Mouse (Mus musculus) 416B (cell line): Measurements from ENCODE around the gene Mmp2.

Source experiments
- DNase-seq: peaks from one replicate; pipeline ENCODE4 v3.0.0; 2011; ENCODE audit warnings: low read depth

Mmp2 gene

DNA sequence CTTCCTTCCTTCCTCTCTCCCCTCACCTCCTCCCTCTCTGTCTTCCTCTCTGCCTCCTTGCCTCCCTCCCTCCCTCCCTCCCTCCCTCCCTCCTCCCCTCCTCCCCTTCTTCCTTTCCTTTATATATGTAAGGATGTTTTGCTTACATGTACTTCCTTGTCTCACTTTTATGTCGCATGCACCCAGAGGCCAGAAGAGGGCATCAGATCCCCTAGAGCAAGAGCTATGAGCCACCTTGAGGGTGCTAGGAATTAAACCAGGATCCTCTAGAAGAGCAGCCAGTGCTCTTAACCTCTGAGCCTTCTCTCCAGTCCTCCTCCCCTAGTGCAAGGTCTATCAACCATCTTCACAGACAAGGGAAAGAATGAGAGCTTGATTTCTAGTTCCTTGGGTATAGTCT, 69.0 kb downstream of the Mmp2 start:
- DNase-seq = no peak

- no peak for DNase-seq
Observed at GRCm38 (mm10) chr8:92896611-92897010, 69.5 kb downstream of the Mmp2 start.

DNA sequence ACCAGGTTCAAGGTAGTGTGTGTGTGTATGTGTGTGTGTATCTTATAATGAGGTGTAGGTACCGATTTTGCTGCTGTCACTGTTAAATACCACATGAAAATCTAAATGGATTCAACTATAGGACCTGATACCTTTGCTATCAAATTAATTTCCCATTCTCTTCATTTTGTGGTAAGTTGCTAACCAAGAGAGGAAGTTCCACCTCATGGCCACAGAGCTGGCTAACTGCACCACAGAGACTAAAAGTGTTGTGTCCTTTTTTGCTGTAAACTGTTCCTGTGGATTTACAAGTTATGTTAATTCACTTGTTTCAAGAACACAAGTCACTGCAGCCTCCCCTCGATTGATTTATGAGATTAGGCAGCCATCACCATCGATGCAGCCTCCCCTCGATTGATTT, 70.7 kb downstream of the Mmp2 start:
- no peak for DNase-seq

GRCm38 (mm10) chr8:92899590-92899989, 72.5 kb downstream of the Mmp2 start:
- DNase-seq = no peak

- no peak for DNase-seq
Observed at GRCm38 (mm10) chr8:92901107-92901506, 74.0 kb downstream of the Mmp2 start, which contains the start of gene Capns2. TSS of gene Capns2 (plus strand) at chr8:92901407.

DNA sequence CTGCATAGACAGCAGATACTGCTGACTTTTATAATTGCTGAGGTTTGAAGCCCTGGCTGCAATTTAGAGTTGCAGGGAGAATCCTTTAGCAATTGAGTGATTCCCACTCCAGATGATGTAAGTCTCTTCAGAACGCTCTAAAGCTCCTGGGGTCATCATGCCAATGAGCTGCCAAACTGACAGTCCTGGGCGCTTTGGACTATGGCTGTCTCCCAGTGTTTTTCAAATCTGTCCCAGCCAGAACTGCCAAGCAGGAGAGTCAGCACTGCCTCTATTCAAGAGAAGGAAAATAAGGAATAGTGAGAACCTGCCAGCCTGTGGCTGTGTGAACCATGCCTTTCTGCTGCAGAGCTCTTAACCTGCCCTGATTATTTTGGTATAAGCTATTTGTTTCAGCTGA, 75.9 kb downstream of the Mmp2 start:
- no peak for DNase-seq
